Mouse (Mus musculus) liver, embryonic 16.5 days (tissue): ENCODE data around the gene Slc44a2. TPM values are rescaled to one million over a fixed set of nuclear protein-coding genes. Genes with fewer than 3 reads are reported as not detected.

Experiments used
- ATAC-seq: fragments of 200-750 bp; cut with Nextera tagmentation; 2 replicates; pipeline ENCODE4 v1.8.0; 2017; ENCODE audit warnings: low read depth, mild to moderate bottlenecking, moderate number of reproducible peaks, moderate library complexity
- H3K27ac ChIP-seq: fragments of 300-500 bp; sonication (generic); 2 replicates; pipeline ENCODE4 v1.5.1; 2014; ENCODE audit warnings: mild to moderate bottlenecking, low read length
- H3K27me3 ChIP-seq: fragments of 300-500 bp; sonication (generic); 2 replicates; pipeline ENCODE4 v1.6.1; 2014; ENCODE audit warnings: low read depth, low read length, mixed read lengths; ENCODE audit not compliant: control insufficient read depth, insufficient read depth
- H3K36me3 ChIP-seq: fragments of 300-500 bp; sonication (generic); 2 replicates; pipeline ENCODE4 v1.6.1; 2014; ENCODE audit warnings: mild to moderate bottlenecking; ENCODE audit not compliant: control insufficient read depth, insufficient read depth
- H3K4me1 ChIP-seq: fragments of 300-500 bp; sonication (generic); 2 replicates; pipeline ENCODE4 v1.6.1; 2014; ENCODE audit warnings: low read depth, low read length, mixed read lengths; ENCODE audit not compliant: control insufficient read depth
- H3K4me2 ChIP-seq: fragments of 300-500 bp; sonication (generic); 2 replicates; pipeline ENCODE4 v1.6.1; 2014; ENCODE audit warnings: low read depth, low read length, mixed read lengths
- H3K4me3 ChIP-seq: fragments of 300-500 bp; sonication (generic); 2 replicates; pipeline ENCODE4 v1.5.1; 2014; ENCODE audit warnings: low read depth, mild to moderate bottlenecking, low read length
- H3K9ac ChIP-seq: fragments of 300-500 bp; sonication (generic); 2 replicates; pipeline ENCODE4 v1.6.1; 2014; ENCODE audit warnings: low read depth, low read length
- H3K9me3 ChIP-seq: fragments of 300-500 bp; sonication (generic); replicated peaks from 2 replicates; pipeline ENCODE4 v1.6.1; 2016; ENCODE audit warnings: low read length; ENCODE audit not compliant: control insufficient read depth
- WGBS: fragments of 180-500 bp; shearing (Covaris S2); extraction: QIAGEN DNeasy Blood & Tissue Kit; methylation state at CpG from one replicate; pipeline ENCODE4 v1.1.7; 2014; ENCODE audit not compliant: insufficient replicate concordance; 5-methylcytosine and 5-hydroxymethylcytosine counted together
- polyA plus RNA-seq: library from polyadenylated mRNA; unstranded; fragments of >200 nt; fragmentation: Nextera tagmentation; extraction: Ambion mirVana; gene quantifications from 2 replicates; pipeline ENCODE4 v1.2.1, GENCODE M21; 2015

The Slc44a2 gene
- polyA plus RNA-seq, 1 experiment from 2014 or later = 16.9 TPM

DNA sequence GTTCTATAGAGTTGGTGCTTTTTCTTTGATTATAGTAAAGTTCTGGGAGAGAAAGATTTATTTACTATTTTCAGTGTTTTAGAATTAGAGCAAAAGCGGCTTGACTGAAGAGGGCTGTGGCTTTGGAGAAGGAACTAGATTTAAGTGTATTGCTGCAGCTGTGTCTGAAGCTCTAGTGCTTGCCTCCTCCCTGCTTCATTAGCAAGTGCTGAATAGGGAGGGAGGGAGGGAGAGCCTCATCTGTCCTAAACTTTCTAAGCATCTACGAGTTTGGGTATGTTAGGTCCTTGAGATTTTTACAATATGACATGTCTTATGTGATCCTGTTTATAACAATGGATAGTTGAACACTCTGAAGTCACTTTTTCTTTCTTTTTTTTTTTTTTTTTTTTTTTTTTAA, 50.4 kb downstream of the Slc44a2 start:
- Histone ChIP-seq H3K4me3 (no peak overlapping the region), H3K27ac (no peak overlapping the region), H3K9me3 (no peaks in the 10 kb centered on the region), H3K4me2 (no peak overlapping the region), H3K27me3 (no peaks in the 10 kb centered on the region), H3K9ac (no peak overlapping the region), H3K36me3 (no peaks in the 10 kb centered on the region), H3K4me1 (peaks cover 19% of the 10 kb centered on the region)
- no peak for ATAC-seq
- 70% methylated on average over 2 of the region's 2 CpGs for WGBS

DNA sequence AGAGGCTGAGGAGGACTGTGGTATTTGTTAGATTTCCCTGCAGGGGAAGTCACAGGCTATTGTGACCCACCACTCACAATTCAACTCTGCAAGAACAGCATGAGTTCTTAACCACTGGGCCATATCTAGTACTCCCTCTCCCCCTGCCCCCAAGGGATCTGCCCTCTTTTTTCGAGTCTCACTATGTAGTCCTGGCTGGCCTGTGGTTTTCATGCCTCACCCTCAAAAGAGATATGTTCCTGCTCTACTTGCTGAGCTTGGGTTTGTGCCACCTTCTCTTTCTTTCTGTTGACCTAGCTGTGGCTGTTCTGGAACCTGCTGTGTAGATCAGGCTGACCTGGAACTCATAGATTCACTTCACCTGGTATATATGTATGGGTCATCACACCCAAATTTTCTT, 52.0 kb downstream of the Slc44a2 start:
- Histone ChIP-seq H3K4me1 (peaks cover 12% of the 10 kb centered on the region), H3K9ac (no peak overlapping the region), H3K4me3 (no peak overlapping the region), H3K27me3 (no peaks in the 10 kb centered on the region), H3K36me3 (no peaks in the 10 kb centered on the region), H3K9me3 (no peaks in the 10 kb centered on the region), H3K4me2 (no peak overlapping the region), H3K27ac (no peak overlapping the region)
- WGBS = 16% methylated on average over 1 of the region's 1 CpGs
- ATAC-seq = no peak

- no peaks in the 10 kb centered on the region for H3K27me3 ChIP-seq
- H3K4me3 ChIP-seq = no peak overlapping the region
- peak; percentile 69 for ATAC-seq
- no peaks in the 10 kb centered on the region for H3K9me3 ChIP-seq
- H3K36me3 ChIP-seq = no peaks in the 10 kb centered on the region
- H3K4me1 ChIP-seq = peaks cover 17% of the 10 kb centered on the region
- H3K4me2 ChIP-seq = no peak overlapping the region
- no peak overlapping the region for H3K27ac ChIP-seq
- H3K9ac ChIP-seq = no peak overlapping the region
- WGBS = 39% methylated on average over 3 of the region's 3 CpGs
Observed at GRCm38 (mm10) chr9:21379195-21379594, 58.7 kb downstream of the Slc44a2 start.

- no peak overlapping the region for H3K4me2 ChIP-seq
- H3K36me3 ChIP-seq = no peaks in the 10 kb centered on the region
- H3K27ac ChIP-seq = no peak overlapping the region
- H3K9ac ChIP-seq = no peak overlapping the region
- no peak for ATAC-seq
- no peak overlapping the region for H3K4me3 ChIP-seq
- H3K4me1 ChIP-seq = peaks cover 20% of the 10 kb centered on the region
- no peaks in the 10 kb centered on the region for H3K9me3 ChIP-seq
- H3K27me3 ChIP-seq = no peaks in the 10 kb centered on the region
Observed at GRCm38 (mm10) chr9:21380868-21381267, 60.4 kb downstream of the Slc44a2 start.

DNA sequence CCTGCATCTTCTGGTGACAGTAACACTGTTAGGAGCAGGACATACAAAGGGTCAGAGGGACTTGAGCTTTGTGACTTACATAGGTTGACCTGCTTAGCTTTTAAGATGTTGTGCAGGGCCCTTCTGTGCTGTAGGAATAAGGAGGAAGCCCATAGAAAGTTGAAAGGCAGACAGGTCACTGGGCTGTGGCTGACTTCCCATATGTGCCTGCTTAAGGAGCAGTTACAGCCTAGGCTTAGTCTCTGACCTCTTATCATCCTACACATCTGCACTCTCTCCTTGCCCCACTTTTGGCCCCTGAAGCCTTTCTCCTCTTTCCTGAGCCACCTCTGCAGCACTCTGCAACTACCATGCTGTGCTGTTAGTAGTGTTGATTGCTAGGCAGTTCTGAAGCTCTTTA, 63.5 kb downstream of the Slc44a2 start:
- H3K27ac ChIP-seq = no peak overlapping the region
- H3K27me3 ChIP-seq = no peaks in the 10 kb centered on the region
- H3K9ac ChIP-seq = no peak overlapping the region
- H3K4me3 ChIP-seq = no peak overlapping the region
- H3K36me3 ChIP-seq = no peaks in the 10 kb centered on the region; the same call in 1 of the 2 replicates
- no peaks in the 10 kb centered on the region for H3K9me3 ChIP-seq
- ATAC-seq = no peak; the same call in 1 of the 2 replicates
- H3K4me2 ChIP-seq = no peak overlapping the region
- peaks cover 13% of the 10 kb centered on the region for H3K4me1 ChIP-seq

- H3K27me3 ChIP-seq = no peaks in the 10 kb centered on the region
- H3K9ac ChIP-seq = no peak overlapping the region
- ATAC-seq = no peak
- H3K9me3 ChIP-seq = no peaks in the 10 kb centered on the region
- H3K36me3 ChIP-seq = peaks cover 41% of the 10 kb centered on the region
- WGBS = 80% methylated on average over 10 of the region's 10 CpGs
- no peak overlapping the region for H3K27ac ChIP-seq
- no peak overlapping the region for H3K4me2 ChIP-seq
- no peaks in the 10 kb centered on the region for H3K4me1 ChIP-seq
- H3K4me3 ChIP-seq = no peak overlapping the region
Observed at GRCm38 (mm10) chr9:21392646-21393175, 72.2 kb downstream of the Slc44a2 start.

GRCm38 (mm10) chr9:21395692-21396091, 75.2 kb downstream of the Slc44a2 start:
- Histone ChIP-seq H3K27me3 (no peaks in the 10 kb centered on the region), H3K4me2 (no peak overlapping the region), H3K4me1 (no peaks in the 10 kb centered on the region), H3K36me3 (peaks cover 62% of the 10 kb centered on the region), H3K9ac (no peak overlapping the region), H3K4me3 (no peak overlapping the region), H3K27ac (no peak overlapping the region), H3K9me3 (no peaks in the 10 kb centered on the region)
- no peak for ATAC-seq
- WGBS = 78% methylated on average over 3 of the region's 3 CpGs

DNA sequence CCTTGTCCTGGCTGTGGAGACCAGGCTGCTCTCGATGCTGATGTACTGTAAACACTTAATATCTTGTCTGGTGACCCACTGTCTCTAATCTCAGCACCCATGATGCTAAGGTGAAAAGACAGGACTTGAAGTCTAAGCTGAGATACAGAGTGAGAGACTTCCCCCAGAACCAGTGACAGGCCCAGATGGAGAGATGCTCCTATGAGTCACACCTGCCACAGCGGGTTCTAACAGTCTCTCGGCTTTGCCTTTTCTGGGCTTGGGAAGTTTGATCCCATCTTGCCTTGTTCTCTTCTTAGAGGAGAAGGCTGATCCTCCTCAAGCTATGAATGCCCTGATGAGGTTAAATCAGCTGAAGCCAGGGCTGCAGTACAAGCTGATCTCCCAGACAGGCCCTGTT, 76.7 kb downstream of the Slc44a2 start:
- ATAC-seq = no peak
- no peak overlapping the region for H3K27ac ChIP-seq
- no peak overlapping the region for H3K4me3 ChIP-seq
- no peaks in the 10 kb centered on the region for H3K4me1 ChIP-seq
- 92% methylated on average over 3 of the region's 3 CpGs for WGBS
- peaks cover 63% of the 10 kb centered on the region for H3K36me3 ChIP-seq
- H3K4me2 ChIP-seq = no peak overlapping the region
- H3K9me3 ChIP-seq = no peaks in the 10 kb centered on the region
- H3K9ac ChIP-seq = no peak overlapping the region
- H3K27me3 ChIP-seq = no peaks in the 10 kb centered on the region

DNA sequence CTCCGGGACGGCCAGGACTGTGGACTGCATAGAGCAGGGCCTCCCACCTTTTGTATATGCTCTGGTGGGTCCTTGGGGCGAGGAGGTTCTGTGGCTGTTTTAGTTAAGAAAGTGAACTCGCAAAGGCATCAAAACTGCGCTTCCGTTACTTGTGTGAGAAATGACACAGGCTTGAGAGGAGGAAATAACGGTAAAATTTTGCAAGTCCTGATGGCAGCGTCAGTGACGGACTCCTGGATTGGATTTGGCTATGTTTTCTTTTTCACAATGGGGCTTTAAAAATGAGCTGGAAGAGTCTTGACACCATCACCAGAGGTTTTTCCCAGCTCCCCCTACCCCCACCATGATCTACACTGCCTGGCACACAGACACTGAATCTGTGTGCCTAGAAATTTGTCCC, 80.5 kb downstream of the Slc44a2 start:
- 87% methylated on average over 9 of the region's 9 CpGs for WGBS
- Histone ChIP-seq H3K4me1 (no peaks in the 10 kb centered on the region), H3K9me3 (no peaks in the 10 kb centered on the region), H3K27me3 (no peaks in the 10 kb centered on the region), H3K4me2 (no peak overlapping the region), H3K9ac (no peak overlapping the region), H3K4me3 (no peak overlapping the region), H3K36me3 (peaks cover 63% of the 10 kb centered on the region), H3K27ac (no peak overlapping the region)
- no peak for ATAC-seq
